Mouse (Mus musculus) ovary, adult 18-20 months (tissue): ENCODE measurements around the gene Stat5a.

Source experiments
- DNase-seq: peaks from one replicate; pipeline ENCODE4 v3.0.0; 2022; ENCODE audit warnings: low spot score, mixed read lengths

The Stat5a gene

DNA sequence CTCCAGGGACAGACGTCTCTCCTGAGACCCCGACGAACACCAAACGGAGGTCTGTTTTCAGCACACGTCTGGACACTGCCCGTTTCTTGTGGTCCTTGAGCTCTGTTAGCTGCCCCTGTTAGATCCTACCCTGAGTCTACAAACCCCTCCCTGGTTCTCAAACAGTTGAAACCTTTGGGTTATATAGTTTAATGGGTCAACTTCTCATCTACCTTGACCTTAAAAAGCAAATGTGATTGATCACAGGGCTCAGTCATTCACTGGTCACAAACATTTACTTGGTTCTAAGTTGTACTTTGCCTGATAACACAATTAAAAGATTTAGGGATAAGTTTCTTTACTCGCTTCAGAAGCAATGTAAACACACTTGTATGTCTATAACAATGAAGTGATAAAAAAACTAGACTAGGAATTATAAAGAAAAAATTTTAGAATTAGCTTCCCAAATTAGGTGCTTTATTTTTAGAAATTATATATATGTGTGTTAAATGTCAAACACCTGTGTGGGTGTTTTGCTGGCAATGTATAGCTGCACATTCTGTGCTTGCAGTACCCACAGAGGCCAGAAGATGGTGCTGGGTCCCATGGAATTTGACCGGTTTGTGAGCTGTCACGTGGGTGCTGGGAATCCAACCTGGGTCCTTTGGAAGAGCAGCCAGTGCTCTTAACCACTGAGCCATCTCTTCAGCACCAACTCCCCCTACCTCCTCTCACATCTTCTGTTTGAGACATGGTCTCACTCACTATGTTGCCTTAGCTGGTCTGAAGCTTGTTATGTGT is 22.0 kb upstream of the Stat5a start:
- DNase-seq: no peak

DNA sequence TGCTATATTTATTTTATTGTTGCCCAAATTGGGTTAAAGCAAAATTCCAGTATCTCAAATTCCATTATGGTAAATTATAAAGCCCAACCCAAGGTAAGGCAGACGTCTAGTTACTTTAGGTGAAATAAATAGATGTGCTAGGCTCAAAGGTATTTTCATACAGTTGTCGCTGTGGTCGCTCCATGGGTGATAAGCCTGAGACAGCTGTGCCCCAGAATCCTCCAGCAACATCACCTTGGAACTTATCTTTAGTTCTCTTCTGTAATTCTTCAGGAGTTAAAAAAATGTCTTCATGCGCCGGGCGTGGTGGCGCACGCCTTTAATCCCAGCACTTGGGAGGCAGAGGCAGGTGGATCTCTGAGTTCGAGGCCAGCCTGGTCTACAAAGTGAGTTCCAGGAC is 20.3 kb upstream of the Stat5a start:
- no peak for DNase-seq

DNA sequence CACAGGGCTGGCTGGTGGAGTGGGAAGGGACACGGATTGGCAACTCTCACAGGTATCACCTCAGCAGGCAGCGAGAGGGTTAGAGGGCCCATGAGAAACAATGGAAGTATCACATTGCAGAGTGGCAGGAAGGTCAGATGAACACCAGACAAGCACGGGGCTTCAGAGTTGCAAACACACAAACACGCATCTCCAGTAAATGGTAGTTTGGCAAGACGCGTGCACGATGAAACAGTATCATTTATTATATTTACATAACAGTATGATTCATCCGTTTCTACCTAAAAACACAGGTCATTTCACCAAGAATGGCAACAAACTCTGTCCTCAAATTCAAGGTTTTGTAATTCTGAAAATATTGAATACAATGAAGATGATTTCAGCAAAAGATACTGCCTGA is 19.6 kb upstream of the Stat5a start:
- no peak for DNase-seq

DNA sequence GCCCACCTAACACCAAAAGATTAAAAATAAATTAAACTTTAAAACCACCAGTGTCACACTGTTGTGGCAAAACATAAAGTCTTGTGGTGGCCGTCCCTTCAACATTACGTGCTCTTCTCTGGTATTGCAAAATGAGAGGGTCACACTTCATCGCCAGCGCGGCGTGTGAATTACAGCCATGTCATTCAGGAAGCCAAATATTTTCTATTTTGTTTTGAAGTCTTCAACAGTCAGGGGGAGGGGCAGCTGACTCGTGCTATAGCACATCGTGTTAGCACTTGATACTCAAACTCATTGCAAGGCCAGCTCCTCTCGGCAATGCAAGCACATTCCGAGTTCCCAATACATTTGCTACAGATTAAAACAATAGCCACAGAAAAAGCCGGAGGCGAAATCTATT is 18.3 kb upstream of the Stat5a start:
- no peak for DNase-seq

DNA sequence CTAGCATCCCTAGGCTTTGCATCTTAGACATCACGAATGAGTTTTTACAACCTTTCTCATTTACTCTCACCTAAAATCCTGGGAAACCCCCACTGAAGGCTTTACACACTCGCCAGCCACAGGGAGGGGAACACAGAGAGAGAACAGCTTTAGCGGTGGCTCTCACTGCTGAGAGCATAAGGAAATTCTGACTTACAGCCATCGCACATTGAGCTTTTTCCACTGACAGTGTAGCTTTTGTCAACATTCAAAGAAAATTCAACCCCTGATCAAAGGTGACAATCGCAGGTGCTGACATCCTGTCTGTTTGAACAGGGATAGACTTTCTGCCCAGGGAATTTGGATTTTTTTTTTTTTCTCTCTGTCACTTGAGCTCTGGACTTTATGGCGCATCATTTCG is 17.1 kb upstream of the Stat5a start:
- DNase-seq: no peak

DNA sequence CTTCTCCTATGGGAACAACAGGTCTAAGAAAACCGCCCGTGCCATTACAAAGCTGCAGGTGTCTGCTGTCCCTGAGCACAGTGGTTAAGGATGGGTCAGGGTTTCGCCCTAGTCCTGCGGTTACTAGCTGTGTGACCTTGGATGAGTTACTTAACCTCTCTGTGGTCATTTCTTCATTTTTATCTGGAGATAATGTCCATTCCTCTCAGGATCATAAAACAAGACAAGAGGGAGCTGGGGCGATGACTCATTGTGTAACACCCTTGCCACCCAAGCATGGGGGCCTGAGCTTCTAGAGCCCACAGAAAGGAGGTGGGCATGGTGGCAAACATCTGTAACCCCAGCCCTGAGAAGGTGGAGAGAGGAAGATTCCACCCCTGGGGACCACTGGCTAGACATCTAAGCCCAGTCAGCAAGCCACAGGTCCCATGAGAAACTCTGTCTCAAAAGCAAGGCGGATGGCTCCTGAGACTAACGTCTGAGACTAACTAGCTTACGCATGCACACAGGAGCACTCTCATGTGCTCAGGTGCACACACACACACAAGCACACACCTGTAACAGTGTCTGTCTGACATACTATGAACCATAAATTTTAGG is 16.0 kb upstream of the Stat5a start:
- no peak for DNase-seq

DNA sequence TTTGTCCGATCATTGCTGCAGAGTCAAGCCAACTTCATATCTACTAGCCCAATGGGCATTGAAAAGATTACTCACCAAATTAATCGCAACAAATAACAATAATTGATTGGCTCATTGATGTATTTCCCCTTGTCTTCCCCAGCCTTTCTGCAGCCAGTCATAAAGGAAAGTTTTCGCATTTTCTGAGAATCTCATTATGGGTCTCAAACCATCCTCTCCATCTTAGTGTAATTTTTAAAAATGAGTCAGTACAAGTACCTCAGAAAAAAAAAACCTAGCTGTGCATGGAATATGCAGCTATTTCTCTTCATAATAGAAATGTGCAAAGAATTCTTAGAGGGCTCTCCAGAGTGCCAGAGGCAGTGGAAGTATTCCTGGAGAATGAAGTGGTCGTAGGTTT is 15.0 kb upstream of the Stat5a start:
- no peak for DNase-seq

DNA sequence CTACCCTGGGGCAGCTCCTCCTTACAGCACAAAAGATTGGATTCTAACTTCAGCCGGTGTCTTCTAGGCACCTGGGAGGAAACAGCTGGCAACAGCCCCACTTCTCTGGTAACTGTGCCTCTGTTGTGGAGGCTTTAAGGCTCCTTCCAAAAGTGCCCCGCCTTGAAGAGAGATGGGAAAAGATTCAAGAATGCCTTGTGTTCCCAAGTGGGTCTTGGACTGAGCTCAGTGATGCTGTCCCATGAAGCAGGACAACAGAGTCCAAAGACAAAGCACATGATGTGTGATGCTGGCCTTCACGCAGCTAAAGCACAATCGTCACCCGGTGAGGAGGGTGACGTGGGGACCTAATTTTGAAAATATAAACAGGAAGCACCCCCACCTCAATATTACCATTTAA is 13.4 kb upstream of the Stat5a start:
- no peak for DNase-seq

DNA sequence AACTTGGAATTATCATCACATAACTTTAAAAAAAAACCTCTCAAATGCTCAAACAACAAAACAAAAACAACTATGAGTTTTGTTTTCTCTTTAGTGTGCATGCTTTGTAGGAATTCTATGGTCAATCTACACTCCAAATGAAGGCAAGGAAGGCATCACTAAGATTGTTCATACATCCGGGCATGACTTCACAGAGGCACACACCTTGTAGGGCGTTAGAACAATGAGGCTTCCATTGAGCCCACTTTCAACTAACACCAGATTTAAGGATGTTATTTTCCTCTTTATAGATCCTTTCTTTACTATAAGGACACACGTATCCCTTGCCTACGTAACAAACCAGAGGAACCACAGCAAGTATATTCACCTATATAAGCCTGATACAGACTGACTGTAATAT is 11.6 kb upstream of the Stat5a start:
- DNase-seq: no peak

DNA sequence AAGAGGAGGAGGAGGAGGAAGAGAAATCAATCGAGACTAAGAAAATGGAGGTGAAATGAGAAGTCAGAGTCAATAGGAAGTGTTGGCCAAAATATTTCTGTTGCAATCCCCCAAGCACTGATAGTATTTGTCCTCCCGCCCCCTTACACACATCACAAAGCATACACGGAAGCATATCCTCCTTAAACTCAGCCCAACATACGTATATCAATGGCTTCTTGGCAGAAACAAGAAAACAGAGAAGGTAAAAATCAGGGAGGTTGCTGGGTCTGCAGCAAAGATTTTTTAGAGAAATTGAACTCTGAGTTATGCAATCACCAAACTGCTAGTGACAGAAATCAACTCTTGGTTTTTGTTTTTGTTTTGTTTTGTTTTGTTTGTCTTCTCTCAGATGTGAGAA is 11.1 kb upstream of the Stat5a start:
- no peak for DNase-seq

DNA sequence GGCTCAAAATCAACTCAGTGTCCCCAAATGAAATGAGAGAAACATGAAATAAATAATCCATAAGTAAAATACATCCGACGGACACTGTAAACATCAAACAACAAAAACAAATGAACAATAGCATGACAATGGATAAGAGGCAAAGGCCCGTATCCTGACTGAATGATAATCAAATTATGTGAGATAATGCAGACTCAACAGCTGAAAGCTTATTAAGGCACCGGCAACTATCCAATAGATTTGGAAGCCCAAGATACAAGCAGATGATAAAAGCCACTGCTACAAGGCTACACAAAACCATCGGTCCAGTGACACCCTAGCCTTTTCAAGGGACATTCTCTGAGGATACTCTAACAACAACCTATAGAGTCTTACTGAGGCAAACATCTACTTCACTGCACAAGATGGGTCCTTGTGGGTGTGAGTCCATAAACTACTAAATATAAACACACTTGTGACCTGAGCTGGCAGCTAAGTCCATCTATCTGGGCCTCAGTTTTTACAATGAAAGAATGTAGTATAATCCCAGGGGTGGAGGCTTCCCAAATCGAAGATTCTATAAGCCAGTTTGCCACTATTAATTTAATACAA is 10.3 kb upstream of the Stat5a start:
- DNase-seq: no peak

DNA sequence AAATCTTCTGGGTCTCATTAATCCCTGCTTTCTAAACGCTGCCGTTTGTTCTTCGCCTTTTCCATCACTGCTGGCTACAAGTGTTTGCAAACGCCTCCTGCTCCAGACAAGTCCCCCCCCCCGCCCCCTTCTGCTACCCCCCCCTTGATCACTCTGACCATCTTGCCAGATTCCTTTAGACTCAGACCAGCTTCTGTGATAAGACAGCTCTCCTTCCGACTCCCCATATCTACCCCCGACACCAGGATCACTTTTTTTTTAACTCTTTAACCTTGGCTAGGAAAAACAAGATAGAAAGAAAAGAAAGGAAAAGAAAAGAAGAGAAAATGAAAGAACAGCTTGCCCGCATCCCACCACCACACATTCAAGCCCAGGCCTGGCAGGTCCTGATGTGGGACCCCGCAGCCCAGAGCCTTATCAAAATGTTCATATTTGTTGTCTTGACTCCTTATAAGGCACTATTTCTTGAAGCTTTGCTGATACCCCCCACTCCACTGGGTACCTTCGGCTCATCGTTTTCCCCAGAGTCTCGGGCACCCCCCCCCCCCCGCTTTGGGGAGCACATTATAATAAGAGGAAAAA is 9.6 kb upstream of the Stat5a start:
- DNase-seq: no peak

DNA sequence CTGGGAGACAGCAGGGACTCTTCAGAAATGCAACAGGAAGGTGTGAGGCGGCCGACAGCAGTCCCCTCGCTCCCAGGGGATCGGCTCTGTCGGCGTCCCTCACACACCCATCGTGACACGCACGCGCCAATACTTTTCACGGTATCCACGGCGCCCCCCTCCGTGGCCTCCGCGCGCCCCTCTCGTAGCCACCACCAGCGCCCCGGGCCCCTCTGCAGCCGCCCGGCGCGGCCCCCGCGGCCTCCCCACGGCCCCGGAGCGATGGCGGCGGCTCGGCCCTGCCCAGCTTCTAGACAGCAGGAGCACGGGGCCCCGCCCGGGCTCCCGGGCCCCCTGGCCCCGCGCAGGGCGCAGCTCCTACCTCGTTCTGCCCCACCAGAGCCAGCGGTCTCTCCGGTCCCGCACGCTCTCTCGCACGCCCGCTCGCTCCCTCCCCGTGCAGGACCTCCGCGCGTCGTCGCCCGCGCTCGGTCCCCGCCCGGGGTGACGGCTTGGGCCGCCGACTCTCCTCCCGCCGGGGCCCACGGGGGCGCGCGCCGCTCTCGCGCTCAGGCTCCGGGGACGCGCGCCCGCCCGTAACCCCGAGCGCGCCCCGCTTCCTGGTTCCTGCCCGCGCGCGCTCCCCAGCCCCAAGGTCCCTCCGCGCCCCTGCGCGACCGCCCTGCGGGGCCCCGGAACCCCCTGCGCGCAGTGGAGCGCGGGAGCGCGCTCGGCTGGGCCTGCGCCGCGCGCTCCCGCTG is 8.9 kb upstream of the Stat5a start, which contains the start of gene Stat5b:
Gene Stat5b (minus strand): TSS at position 687 of the 740 bp plus-strand sequence.
- DNase-seq: peak; percentile 52

DNA sequence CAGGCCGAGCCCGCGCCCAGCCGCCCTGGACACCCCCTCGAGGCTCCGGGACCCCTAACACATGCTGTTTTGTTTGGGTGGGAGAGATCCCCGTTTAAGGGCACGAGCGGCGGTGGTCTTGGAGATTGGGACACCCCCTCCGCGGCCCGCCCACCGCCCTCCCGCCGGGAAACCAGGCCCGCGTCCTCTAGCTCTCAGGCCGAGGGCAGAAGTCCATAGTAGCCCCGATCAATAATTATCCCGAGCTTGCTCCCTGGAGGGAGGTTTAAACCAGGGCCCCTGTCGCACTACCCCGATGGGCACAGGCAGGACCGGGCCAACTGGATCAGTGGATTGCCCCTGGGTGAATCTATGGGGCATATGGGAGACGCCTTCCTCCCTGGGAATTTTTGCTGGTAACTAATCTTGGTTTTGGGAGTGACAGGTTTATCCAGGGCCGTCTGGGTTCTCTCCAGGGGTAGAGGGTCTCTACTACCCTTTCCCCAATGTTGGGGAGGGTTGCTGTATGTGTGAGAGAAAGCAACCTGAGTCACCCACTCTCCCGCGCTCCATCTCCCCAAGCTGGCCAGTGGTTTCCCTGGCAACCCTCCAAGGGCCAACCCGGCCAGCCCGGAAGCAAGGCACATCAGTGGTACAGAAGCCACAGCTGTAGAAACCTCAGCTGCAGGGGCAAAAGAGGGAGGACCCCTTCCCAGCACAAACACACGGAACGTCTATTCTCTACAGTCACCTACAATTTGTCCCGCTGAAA is 8.2 kb upstream of the Stat5a start:
- DNase-seq: peak; percentile 53

DNA sequence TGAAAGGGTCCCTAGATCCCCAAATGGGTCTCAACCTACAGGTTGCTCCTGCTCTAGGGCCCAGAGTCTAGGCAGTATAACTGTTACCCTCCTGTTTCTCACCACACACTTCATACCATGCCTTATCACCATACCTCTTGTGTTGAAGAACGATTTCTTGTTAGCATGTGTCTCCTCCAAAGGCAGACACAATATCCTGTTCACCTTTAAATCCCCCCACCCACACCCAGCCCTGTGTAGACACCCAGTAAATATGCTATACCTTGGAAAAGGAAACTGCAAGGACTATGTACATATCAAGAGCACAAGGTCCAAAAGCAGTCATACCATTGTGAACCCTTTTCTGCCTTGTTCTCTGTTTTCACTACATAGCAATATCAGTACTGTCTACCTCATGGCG is 7.1 kb upstream of the Stat5a start:
- no peak for DNase-seq

DNA sequence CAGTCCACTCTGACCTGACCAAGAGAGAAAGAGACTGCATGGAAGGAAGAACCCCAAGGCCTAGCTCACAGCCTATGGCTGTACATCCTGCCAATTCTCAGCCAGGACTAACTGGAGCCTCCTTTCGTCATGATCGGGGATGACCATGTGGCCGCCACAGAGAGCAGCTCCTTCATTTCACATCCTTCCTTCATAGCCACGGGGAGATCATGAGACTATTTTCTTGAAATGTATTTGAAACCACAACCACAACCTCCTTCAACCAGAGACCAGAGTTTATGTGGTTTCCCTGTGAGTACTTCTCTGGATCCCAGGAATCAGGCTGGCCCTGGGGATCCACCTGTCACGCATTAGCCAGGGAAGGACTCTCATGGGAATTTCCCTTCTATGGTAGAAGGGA is 6.1 kb upstream of the Stat5a start:
- DNase-seq: no peak

DNA sequence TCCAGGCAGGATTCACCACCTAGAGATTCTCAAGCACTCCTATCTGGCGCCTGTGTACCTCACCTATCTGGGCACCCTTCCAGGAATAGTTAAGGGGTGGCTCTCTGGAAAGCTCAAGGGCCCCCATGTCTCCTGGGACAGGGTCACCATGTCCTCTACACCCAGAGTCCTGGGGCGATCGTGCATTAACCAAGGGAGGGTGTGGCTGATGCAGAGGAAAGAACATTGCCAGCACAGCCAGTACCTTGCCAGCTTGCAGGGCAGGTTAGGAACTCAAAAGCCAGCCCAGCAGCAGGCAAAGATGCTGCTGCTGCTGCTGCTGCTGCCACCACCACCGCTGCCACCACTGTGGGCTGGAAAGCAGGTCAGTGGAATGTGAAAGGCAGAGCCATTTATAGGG is 4.9 kb upstream of the Stat5a start:
- DNase-seq: no peak

DNA sequence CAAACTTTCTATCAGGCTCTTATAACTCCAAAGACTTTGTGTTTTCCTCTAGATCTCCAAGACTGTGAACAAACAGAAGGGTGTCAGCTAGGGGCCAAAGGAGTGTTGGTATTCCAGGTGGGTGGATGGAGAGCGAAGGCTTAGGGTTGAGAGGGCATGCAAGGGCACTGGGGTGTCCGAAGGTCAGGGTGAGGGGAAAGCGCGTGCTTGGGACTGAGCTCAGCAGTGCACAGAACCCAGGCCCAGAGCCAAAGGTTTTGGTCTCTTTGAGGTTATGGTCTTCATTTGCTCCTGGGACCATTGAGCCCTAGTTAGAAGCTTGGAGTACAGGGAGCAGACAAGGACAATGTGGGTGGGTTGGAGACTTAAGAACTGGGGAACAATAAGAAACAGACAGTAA is 4.0 kb upstream of the Stat5a start:
- no peak for DNase-seq

DNA sequence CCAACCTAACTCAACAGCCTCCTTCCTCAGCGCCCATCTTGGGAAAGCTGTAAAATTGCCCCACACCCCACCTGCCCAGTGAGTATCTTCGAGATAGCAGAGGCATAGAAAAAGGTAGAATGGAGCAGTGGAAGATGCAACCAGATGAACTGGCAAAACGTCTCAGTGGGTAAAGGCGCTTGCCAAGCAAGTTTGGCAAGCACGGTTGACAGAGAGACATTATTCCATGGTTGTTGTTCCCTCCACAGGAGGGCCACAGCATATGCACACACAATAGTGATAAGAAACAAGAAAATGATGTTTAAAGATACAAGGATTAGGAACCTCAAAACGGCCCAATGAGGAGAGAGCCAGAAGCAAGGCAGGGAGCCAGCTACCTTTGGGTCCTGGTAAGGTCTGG is 1.2 kb upstream of the Stat5a start:
- no peak for DNase-seq

DNA sequence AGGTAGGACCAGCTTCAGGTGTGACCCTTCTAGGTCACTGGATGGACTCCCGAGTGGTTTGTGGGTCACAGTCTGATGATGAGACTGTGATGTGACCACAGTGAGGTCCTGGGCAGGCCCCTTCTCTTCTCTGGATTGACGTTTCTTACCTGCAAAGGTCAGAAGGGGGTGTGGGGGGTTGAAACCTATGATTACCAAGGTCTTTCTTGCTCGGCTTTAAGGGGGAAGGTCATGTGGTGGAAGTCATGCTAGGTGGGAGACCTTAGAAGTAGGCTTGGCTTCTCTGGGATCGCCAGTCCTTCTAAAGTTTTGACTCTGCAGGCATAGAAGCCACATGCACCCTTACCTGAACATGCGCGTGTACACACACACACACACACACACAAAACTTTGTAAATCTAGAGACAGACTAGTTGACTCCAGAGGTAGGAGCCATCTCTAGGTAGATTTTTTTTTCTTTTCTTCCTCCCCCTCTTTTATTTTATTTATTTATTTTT is 476 bp downstream of the Stat5a start:
- no peak for DNase-seq

DNA sequence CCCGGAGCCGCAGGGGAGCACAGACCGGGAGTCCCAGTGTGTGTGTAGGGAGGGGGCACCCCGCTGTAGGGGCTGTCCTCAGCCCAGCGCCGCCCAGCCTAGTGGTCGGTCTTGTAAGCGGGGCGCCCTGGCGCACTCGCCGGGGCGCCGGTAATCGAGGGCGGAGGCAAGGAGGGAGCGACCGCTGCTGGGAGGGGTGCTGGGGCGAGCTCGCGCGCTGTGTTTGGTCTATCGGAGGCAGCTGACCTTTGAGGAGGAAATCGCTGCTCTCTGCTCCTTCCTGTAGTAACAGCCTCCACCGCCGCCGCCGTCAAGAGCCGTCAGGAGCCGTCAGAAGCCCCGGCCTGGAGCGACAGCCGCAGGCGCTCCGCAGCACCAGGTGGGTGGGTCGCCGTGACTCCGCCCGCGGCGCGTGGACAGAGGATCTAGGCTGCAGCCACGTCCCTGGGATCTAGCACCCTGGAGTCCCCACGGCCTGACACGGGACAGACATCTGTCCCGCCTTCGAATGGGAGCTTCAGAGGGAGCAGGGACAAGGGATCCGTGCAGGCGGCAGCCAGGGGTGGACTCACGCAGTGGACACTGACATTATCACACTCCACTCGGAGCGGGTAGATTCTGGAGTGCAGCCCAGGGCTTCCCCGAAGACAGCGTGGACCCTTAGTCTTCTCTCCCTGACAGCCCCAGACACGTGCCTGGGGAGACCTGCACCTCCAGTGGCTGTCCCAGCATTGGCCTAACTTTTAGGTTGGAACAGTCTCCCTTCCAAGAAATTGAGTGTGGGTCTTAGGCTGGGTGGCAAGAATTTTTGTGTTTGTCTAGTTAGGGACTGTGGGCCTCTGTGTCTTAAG is 1.3 kb downstream of the Stat5a start:
- peak; percentile 83 for DNase-seq
